Mouse (Mus musculus) liver, embryonic 12.5 days (tissue): ENCODE results near the gene Astl. TPM values are rescaled to one million over a fixed set of nuclear protein-coding genes. Genes with fewer than 3 reads are reported as not detected.
A peak's percentile ranks its signal among the peaks of the same experiment; 100 is the strongest.

Experiments
- ATAC-seq: fragments of 200-750 bp; cut with Nextera tagmentation; 2 replicates; pipeline ENCODE4 v1.8.0; 2017; ENCODE audit warnings: moderate number of reproducible peaks, mild to moderate bottlenecking, moderate library complexity
- H3K27ac ChIP-seq: fragments of 300-500 bp; sonication (generic); 2 replicates; pipeline ENCODE4 v1.5.1; 2016; ENCODE audit warnings: mild to moderate bottlenecking
- H3K27me3 ChIP-seq: fragments of 300-500 bp; sonication (generic); replicated peaks from 2 replicates; pipeline ENCODE4 v1.6.1; 2016; ENCODE audit warnings: mild to moderate bottlenecking, moderate library complexity
- H3K36me3 ChIP-seq: fragments of 300-500 bp; sonication (generic); 2 replicates; pipeline ENCODE4 v1.6.1; 2016; ENCODE audit warnings: mild to moderate bottlenecking, moderate library complexity
- H3K4me1 ChIP-seq: fragments of 300-500 bp; sonication (generic); 2 replicates; pipeline ENCODE4 v1.6.1; 2016
- H3K4me2 ChIP-seq: fragments of 300-500 bp; sonication (generic); 2 replicates; pipeline ENCODE4 v1.6.1; 2016; ENCODE audit warnings: mild to moderate bottlenecking, moderate library complexity
- H3K4me3 ChIP-seq: fragments of 300-500 bp; sonication (generic); 2 replicates; pipeline ENCODE4 v1.5.1; 2016; ENCODE audit warnings: mild to moderate bottlenecking, moderate library complexity
- H3K9ac ChIP-seq: fragments of 300-500 bp; sonication (generic); 2 replicates; pipeline ENCODE4 v1.6.1; 2016; ENCODE audit warnings: mild to moderate bottlenecking, moderate library complexity
- H3K9me3 ChIP-seq: fragments of 300-500 bp; sonication (generic); replicated peaks from 2 replicates; pipeline ENCODE4 v1.6.1; 2016; ENCODE audit warnings: mild to moderate bottlenecking, moderate library complexity
- WGBS: fragments of 180-500 bp; shearing (Covaris S2); methylation state at CpG from one replicate; pipeline ENCODE4 v1.1.7; 2016; ENCODE audit not compliant: insufficient replicate concordance; 5-methylcytosine and 5-hydroxymethylcytosine counted together
- polyA plus RNA-seq: library from polyadenylated mRNA; unstranded; fragments of >200 nt; fragmentation: Nextera tagmentation; extraction: Ambion mirVana; gene quantifications from 2 replicates; pipeline ENCODE4 v1.2.1, GENCODE M21; 2016

The Astl gene
- polyA plus RNA-seq, 1 experiment from 2014 or later: not detected

DNA sequence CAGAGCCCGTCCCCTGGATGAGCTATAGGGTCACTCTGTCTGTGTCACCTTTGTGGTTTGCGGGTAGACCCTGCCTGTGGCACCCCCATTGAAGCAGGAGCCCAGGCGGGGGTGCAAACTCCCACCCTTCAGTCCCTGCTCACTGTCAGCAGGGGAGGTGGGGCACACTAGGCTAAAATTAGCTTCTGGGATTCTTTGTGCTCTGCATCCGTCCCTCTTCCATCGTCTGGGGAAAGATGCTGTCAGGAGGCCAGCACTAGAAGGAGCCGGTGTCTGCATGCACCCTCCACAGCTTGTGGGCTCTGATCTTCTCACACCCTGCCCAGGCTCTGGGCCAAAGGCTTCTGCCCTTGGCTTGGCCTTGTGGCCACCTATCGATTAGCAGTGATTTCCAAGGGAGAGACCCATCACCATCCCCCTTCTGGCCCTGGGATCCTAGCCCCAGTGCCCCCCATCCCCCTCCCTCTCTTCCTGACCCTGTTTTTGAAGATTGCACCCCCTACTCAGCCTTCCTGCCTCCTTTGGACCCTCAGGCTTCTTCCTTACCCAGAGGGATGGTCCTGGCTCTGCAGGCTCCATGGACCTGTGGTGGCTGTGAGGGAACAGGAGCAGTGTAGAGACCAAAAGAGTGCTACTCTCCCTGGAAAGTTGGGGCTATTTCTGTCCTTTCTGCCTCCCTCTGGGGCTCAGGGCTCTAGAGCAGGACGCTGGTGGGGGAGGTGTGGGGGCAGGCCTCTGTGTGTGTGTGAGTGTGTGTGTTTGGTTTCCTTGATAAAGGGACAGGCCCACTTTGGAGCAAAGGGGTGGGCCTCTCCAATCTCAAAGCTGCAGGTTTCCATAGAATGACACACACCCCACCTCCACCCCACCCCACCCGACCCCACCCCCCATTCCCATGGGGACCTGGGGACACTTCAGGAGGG, 32.4 kb downstream of the Astl start:
- Histone ChIP-seq H3K9me3 (no peaks in the 10 kb centered on the region), H3K27ac (peak overlapping the region; percentile 97), H3K4me1 (peaks cover 100% of the 10 kb centered on the region), H3K4me2 (peak overlapping the region; percentile 95), H3K36me3 (peaks cover 33% of the 10 kb centered on the region), H3K4me3 (peak overlapping the region; percentile 70), H3K9ac (peak overlapping the region; percentile 91), H3K27me3 (peaks cover 22% of the 10 kb centered on the region)
- 19% methylated on average over 9 of the region's 9 CpGs for WGBS
- peak; percentile 89 for ATAC-seq

DNA sequence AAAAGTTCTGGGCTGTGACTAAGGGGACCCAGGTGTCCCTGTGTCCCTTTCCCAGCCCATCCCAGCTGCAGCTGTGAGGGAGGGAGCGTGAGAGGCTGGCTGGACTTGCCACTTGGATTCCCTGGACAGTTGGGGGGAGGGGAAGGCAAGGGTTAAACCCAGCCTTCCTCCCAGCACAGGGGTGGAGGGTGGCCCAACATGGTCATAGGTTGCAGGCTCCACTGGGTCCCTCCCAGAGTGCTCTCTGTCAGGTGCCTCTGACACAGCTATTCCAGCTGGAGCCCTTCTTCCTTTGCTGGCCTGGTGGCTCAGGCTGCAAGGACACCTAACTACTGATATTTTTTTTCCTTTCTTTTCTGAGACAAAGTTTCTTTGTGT, 33.0 kb downstream of the Astl start:
- H3K4me1 ChIP-seq: peaks cover 100% of the 10 kb centered on the region
- peak overlapping the region; percentile 70 for H3K4me3 ChIP-seq
- ATAC-seq: peak; percentile 78
- H3K27ac ChIP-seq: peak overlapping the region; percentile 97
- peak overlapping the region; percentile 95 for H3K4me2 ChIP-seq
- no peaks in the 10 kb centered on the region for H3K9me3 ChIP-seq
- H3K27me3 ChIP-seq: peaks cover 16% of the 10 kb centered on the region
- WGBS: 29% methylated on average over 1 of the region's 1 CpGs
- peaks cover 26% of the 10 kb centered on the region for H3K36me3 ChIP-seq
- H3K9ac ChIP-seq: peak overlapping the region; percentile 91

DNA sequence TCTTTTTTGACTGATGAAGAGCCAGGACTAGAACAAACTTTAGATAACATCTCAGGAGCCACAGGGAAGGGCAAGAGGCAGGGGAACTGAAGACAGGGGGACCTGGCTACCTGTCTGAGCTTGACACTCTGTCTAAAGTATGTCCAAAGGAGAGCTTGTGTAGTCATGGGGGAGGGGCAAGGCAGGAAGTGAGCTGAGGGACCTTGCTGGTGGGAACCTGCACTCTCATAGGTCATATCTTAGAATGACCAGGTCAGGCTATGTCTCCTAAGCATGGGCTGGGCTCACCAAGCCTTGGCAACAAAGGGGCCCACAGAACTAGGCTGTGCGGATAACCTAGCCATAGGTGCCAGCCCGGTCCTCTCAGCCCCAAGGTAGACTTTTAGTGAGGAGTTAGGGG, 33.6 kb downstream of the Astl start:
- Histone ChIP-seq H3K4me3 (peak overlapping the region; percentile 70; the same call in 1 of the 2 replicates), H3K27ac (peak overlapping the region; percentile 97), H3K36me3 (peaks cover 21% of the 10 kb centered on the region), H3K4me2 (peak overlapping the region; percentile 95), H3K4me1 (peaks cover 100% of the 10 kb centered on the region), H3K27me3 (peaks cover 10% of the 10 kb centered on the region; the same call in 1 of the 2 replicates), H3K9me3 (no peaks in the 10 kb centered on the region), H3K9ac (peak overlapping the region; percentile 91)
- 52% methylated on average over 2 of the region's 2 CpGs for WGBS
- no peak for ATAC-seq

DNA sequence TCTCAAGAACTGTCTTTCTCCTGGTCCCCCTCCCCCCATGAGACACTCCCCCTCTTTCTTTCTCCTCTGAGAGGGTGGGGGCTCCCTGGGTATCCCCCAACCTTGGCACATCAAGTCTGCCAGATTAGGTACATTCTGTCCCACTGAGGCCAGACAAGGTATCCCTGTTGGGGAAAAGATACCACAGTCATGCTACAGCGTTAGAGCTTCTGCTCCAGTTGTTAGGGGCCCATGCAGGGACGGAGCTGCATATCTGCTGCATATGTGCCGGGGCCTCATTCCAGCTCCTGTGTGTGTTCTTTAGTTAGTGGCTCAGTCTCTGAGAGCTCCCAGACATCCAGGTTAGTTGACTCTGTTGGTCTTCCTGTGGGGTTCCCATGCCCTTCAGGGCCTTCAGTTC, 35.7 kb downstream of the Astl start:
- H3K9ac ChIP-seq: peak overlapping the region; percentile 91
- WGBS: 26% methylated on average over 3 of the region's 3 CpGs
- no peaks in the 10 kb centered on the region for H3K9me3 ChIP-seq
- no peaks in the 10 kb centered on the region for H3K27me3 ChIP-seq
- ATAC-seq: peak; percentile 44
- peaks cover 100% of the 10 kb centered on the region for H3K4me1 ChIP-seq
- peak overlapping the region; percentile 78 for H3K4me2 ChIP-seq
- H3K27ac ChIP-seq: peak overlapping the region; percentile 97
- 0 out of 2 replicates have a peak, but pooled peaks cover 4% of the 10 kb centered on the region for H3K36me3 ChIP-seq
- H3K4me3 ChIP-seq: peak overlapping the region; percentile 53

DNA sequence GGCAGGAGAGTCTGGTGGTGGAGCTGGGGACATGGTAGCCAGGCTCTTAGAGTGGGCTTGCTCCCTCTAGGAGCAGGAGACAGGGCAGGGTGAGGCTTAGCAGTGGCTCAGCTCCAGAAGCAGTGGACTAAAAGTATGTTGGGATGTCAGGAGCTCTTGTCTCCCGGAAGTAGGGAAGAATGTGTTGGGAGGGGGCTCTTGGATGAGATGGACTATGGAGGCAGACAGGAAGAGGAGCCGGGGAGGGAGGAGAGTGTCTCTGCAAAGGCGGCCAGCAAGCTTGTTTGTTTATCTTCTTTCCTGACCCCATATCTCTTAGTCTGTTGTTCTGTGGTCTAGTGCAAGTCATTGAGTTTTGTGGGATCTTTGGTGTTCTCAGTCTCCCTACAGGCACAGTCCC, 36.6 kb downstream of the Astl start:
- H3K27ac ChIP-seq: peak overlapping the region; percentile 97
- H3K4me2 ChIP-seq: peak overlapping the region; percentile 78
- peak overlapping the region; percentile 53 for H3K4me3 ChIP-seq
- no peaks in the 10 kb centered on the region for H3K27me3 ChIP-seq
- no peak for ATAC-seq
- H3K36me3 ChIP-seq: 0 out of 2 replicates have a peak, but pooled peaks cover 4% of the 10 kb centered on the region
- peaks cover 99% of the 10 kb centered on the region for H3K4me1 ChIP-seq
- no peaks in the 10 kb centered on the region for H3K9me3 ChIP-seq
- peak overlapping the region; percentile 91 for H3K9ac ChIP-seq
- WGBS: 0% methylated on average over 3 of the region's 3 CpGs

DNA sequence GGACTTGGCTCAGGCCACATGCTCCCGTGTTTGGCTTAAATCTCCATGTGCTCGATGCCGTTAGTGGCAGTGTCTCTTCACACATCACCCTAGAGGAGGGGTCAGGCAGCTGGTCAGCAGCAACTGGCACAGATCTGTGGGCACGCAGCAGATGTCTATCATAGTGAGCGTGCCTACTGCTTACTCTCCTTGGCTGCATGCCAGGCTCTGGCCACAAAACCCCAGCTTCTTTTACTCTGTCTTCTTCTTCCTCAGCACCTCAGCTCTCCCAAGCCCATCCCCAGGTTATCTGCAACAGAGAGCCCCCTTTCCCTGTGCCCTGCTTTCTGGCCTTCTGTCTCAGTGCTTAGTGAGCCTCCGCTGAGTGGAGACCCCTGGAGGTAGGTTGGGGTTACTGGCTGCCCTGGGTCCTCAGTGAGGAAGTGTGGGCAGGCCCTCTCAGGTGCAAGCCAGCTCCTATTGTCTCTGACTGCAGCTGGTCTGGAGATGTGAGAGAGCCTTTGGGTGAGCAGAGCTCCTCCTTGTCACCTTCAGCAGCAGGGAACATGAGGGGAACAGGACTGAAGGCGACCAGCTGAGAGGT, 37.4 kb downstream of the Astl start:
- WGBS: 55% methylated on average over 7 of the region's 7 CpGs
- peak overlapping the region; percentile 97 for H3K27ac ChIP-seq

DNA sequence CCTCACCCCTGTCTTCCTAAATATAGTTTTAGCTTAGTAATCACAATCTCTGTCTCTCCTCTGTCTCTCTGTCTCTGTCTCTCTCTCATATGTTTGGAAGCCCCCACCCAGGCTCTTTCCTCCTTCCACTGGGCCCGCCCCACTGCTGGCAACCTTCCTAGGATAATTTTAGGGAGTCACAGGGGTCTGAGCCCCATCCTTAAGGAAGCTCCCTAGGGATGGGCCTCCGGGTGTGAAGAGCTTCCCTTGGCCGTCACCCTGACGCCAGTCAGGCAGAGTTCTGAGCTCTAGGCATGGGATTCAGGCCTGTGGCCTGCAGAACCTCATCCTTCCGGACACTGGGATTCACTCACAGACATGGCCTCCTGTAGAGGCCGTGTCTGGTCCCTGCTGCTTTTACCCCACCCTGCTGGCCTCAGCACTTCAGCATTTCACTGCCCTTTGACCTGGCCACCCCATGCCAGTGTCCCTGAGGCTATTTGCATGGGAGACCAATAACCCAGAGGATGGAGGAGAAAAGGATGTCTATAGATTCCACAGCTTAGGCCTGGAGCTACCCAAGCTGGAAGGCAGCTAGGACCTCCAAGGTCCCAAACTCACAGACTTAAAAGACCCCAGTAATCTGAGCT, 38.1 kb downstream of the Astl start:
- peak overlapping the region; percentile 53 for H3K4me3 ChIP-seq
- no peaks in the 10 kb centered on the region for H3K9me3 ChIP-seq
- H3K4me2 ChIP-seq: peak overlapping the region; percentile 78
- H3K4me1 ChIP-seq: peaks cover 85% of the 10 kb centered on the region
- 79% methylated on average over 6 of the region's 6 CpGs for WGBS
- H3K27ac ChIP-seq: peak overlapping the region; percentile 97
- H3K36me3 ChIP-seq: no peaks in the 10 kb centered on the region
- no peak for ATAC-seq
- peak overlapping the region; percentile 91 for H3K9ac ChIP-seq
- no peaks in the 10 kb centered on the region for H3K27me3 ChIP-seq

More for the DNA sequence above, 37.4 kb downstream of the Astl start:
- H3K27me3 ChIP-seq: no peaks in the 10 kb centered on the region
- peak overlapping the region; percentile 53 for H3K4me3 ChIP-seq
- H3K9ac ChIP-seq: peak overlapping the region; percentile 91
- peak overlapping the region; percentile 78 for H3K4me2 ChIP-seq
- peaks cover 92% of the 10 kb centered on the region for H3K4me1 ChIP-seq
- no peaks in the 10 kb centered on the region for H3K9me3 ChIP-seq
- H3K36me3 ChIP-seq: no peaks in the 10 kb centered on the region
- ATAC-seq: no peak

DNA sequence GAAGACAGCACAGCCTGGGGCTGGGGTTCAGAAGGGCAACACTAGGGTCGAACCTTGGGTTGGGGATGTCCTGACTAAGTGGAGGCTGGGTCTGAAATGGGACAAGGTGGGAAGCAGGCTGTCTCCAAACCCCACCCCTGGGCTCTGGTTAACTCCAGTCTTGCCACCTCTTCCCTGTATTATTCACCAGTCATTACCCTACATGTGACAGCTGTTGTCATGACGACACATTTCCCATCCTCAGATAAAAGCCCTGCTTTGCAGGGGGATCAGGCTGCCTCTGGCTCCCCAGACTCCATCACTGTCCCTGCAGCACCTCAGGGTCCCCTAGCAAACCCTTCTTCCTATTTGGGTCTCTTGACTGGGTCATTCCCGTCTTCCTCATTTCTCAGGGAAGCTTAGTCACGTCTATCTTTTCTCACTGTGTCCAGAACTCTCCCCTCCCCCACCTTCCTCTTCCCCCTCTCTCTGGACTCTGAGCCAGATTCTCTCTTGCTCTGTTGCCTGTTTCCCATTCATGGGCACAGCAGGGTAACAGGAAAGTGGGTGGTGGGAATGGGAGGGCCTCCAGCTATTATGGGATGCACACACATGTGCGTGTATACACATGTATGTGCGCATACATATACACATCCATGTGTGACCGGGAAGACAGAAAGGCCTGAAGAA, 39.6 kb downstream of the Astl start:
- peak overlapping the region; percentile 97 for H3K27ac ChIP-seq
- 63% methylated on average over 7 of the region's 7 CpGs for WGBS

DNA sequence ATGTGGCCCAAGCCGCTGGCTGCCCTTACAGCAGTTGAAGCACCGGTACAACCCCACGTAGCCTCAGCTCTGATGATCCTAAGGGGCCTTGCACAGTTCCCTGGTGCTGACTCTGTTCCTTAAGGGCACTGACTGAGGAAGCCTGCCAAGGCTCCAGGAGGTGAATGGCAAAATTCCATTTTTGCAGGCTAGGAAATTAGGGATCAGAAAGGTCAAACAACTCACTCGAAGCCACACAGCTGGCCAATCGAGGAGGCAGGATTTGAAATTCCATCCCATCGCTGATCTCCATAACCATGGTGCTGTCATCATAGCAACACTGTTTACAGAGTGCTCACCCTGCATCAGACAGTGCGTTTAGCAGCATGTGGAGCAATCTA, 40.2 kb downstream of the Astl start:
- Histone ChIP-seq H3K36me3 (peaks cover 12% of the 10 kb centered on the region; the same call in 1 of the 2 replicates), H3K9me3 (no peaks in the 10 kb centered on the region), H3K4me3 (no peak overlapping the region), H3K9ac (peak overlapping the region; percentile 9; the same call in 1 of the 2 replicates), H3K27me3 (peaks cover under 1% of the 10 kb centered on the region; the same call in 1 of the 2 replicates), H3K27ac (no peak overlapping the region; the same call in 1 of the 2 replicates), H3K4me1 (peaks cover 64% of the 10 kb centered on the region), H3K4me2 (0 out of 2 replicates have a peak overlapping the region, but pooled peaks have one; percentile 78)
- WGBS: 75% methylated on average over 7 of the region's 7 CpGs
- no peak for ATAC-seq

More for the DNA sequence above, 39.6 kb downstream of the Astl start:
- Histone ChIP-seq H3K36me3 (peaks cover 12% of the 10 kb centered on the region; the same call in 1 of the 2 replicates), H3K27me3 (no peaks in the 10 kb centered on the region), H3K9me3 (no peaks in the 10 kb centered on the region), H3K4me3 (no peak overlapping the region), H3K9ac (peak overlapping the region; percentile 29; the same call in 1 of the 2 replicates), H3K4me1 (peaks cover 70% of the 10 kb centered on the region), H3K4me2 (peak overlapping the region; percentile 78)
- no peak for ATAC-seq

DNA sequence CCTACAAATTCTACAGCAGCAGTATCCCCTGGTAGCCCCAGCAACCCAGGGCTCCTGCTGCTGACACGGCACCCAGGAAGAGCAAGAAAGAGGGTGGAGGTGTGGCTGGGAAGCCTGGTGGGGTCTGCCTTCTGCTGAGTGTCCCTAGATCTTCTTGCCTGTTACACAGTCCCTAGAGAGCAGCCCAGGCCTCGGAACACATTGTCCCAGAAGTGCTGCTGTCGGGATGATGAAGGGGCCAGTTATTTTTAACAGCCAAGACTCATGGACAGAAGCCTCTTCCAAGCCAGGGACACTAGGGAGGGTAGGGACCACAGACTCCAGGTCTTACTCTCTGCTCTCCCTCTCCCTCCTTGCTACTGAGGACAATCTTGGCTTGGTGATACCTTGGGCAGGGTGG, 40.8 kb downstream of the Astl start:
- H3K9me3 ChIP-seq: no peaks in the 10 kb centered on the region
- WGBS: 84% methylated on average over 3 of the region's 3 CpGs
- H3K4me3 ChIP-seq: no peak overlapping the region
- H3K4me2 ChIP-seq: no peak overlapping the region
- peaks cover 4% of the 10 kb centered on the region; the same call in 1 of the 2 replicates for H3K27me3 ChIP-seq
- no peak for ATAC-seq
- H3K27ac ChIP-seq: no peak overlapping the region; the same call in 1 of the 2 replicates
- no peak overlapping the region; the same call in 1 of the 2 replicates for H3K9ac ChIP-seq
- peaks cover 12% of the 10 kb centered on the region; the same call in 1 of the 2 replicates for H3K36me3 ChIP-seq
- H3K4me1 ChIP-seq: peaks cover 58% of the 10 kb centered on the region

DNA sequence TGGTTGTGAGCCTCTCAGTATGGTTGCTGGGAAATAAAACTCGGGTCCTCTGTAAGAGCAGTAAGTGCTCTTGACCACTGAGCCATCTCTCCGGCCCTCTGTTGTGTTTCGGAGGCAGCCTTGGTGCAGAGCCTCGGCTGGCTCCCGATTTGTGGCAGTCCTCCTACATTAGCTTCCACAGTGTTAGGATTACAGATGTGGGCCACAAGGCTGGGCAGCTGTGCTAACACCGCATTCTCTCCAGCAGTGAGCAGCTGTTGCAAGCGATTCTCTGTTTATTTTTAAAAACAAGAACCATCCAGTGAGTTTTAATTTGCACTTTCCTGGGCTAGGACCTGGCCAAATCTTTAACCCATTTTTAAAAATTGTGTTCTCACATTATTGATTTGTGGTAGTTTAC, 45.4 kb downstream of the Astl start:
- no peak for ATAC-seq
- H3K36me3 ChIP-seq: peaks cover 12% of the 10 kb centered on the region; the same call in 1 of the 2 replicates
- H3K27me3 ChIP-seq: peaks cover 4% of the 10 kb centered on the region
- peaks cover 21% of the 10 kb centered on the region for H3K4me1 ChIP-seq
- H3K4me2 ChIP-seq: no peak overlapping the region
- H3K27ac ChIP-seq: no peak overlapping the region
- no peak overlapping the region for H3K4me3 ChIP-seq
- H3K9ac ChIP-seq: no peak overlapping the region
- H3K9me3 ChIP-seq: no peaks in the 10 kb centered on the region
- 74% methylated on average over 7 of the region's 7 CpGs for WGBS
